27 mouse cellular contexts compared by ENCODE assay signal in genomic region chr2:28569903-28570302, GRCm38 (mm10). TPM values are rescaled to one million over a fixed set of nuclear protein-coding genes. Genes with fewer than 3 reads are reported as not detected.
DNase-seq lines count a peak whose midpoint lies in the region; ATAC-seq lines count a peak whose summit lies in the region.
"Had no signal": no experiment of that assay in that cellular context is flagged by ENCODE, and none has a peak within 500 bp of the region (broad histone marks: within the 10 kb centered on the region; RNA-seq: fewer than 3 reads in every experiment).

No protein-coding gene starts in this region.

- H3K4me2 ChIP-seq in hindbrain, embryonic 16.5 days (ENCODE audit: low read length) = no peak overlapping the region
- H3K4me2 ChIP-seq in limb, embryonic 12.5 days = no peak overlapping the region
- no peak overlapping the region for H3K4me2 ChIP-seq in midbrain, embryonic 11.5 days
- H3K4me2 ChIP-seq: embryonic facial prominence, embryonic 13.5 days; liver, embryonic 15.5 days; neural tube, embryonic 12.5 days had no signal

- peaks cover 4% of the 10 kb centered on the region for H3K4me1 ChIP-seq in hindbrain, embryonic 10.5 days (replicated peaks)
- no peaks in the 10 kb centered on the region for H3K4me1 ChIP-seq in hindbrain, embryonic 16.5 days (ENCODE audit: control insufficient read depth, insufficient read depth, low read depth, low read length)
- H3K4me1 ChIP-seq in embryonic facial prominence, embryonic 10.5 days = peaks cover 7% of the 10 kb centered on the region; the same call in 1 of the 2 replicates
- peaks cover 17% of the 10 kb centered on the region for H3K4me1 ChIP-seq in limb, embryonic 12.5 days (replicated peaks)
- no peaks in the 10 kb centered on the region for H3K4me1 ChIP-seq in midbrain, embryonic 11.5 days (ENCODE audit: control insufficient read depth, insufficient read depth, low read length)
- H3K4me1 ChIP-seq: liver, embryonic 15.5 days; neural tube, embryonic 12.5 days had no signal

- no peak overlapping the region for H3K9ac ChIP-seq in hindbrain, embryonic 16.5 days (ENCODE audit: low read depth, low read length)
- no peak overlapping the region for H3K9ac ChIP-seq in limb, embryonic 12.5 days (replicated peaks)
- no peak overlapping the region for H3K9ac ChIP-seq in midbrain, embryonic 11.5 days (ENCODE audit: low read length)
- H3K9ac ChIP-seq: embryonic facial prominence, embryonic 13.5 days; liver, embryonic 15.5 days; neural tube, embryonic 12.5 days had no signal

- peaks cover 100% of the 10 kb centered on the region for H3K36me3 ChIP-seq in hindbrain, embryonic 10.5 days
- H3K36me3 ChIP-seq in hindbrain, embryonic 16.5 days (ENCODE audit: control insufficient read depth, insufficient read depth, low read length) = peaks cover 68% of the 10 kb centered on the region
- H3K36me3 ChIP-seq in embryonic facial prominence, embryonic 10.5 days (replicated peaks) = peaks cover 100% of the 10 kb centered on the region
- peaks cover 100% of the 10 kb centered on the region for H3K36me3 ChIP-seq in limb, embryonic 12.5 days
- H3K36me3 ChIP-seq in midbrain, embryonic 11.5 days (ENCODE audit: control insufficient read depth, insufficient read depth, low read length) = peaks cover 42% of the 10 kb centered on the region

- WGBS in hindbrain, embryonic 10.5 days = 76% methylated on average over 3 of the region's 3 CpGs
- 73% methylated on average over 2 of the region's 3 CpGs for WGBS in hindbrain, embryonic 16.5 days
- 59% methylated on average over 3 of the region's 3 CpGs for whole genome bisulfite sequencing in embryonic facial prominence, embryonic 10.5 days
- 14% methylated on average over 2 of the region's 3 CpGs for WGBS in limb, embryonic 12.5 days
- 62% methylated on average over 2 of the region's 3 CpGs for WGBS in midbrain, embryonic 11.5 days

- no peaks in the 10 kb centered on the region for H3K9me3 ChIP-seq in hindbrain, embryonic 10.5 days
- H3K9me3 ChIP-seq in hindbrain, embryonic 16.5 days (ENCODE audit: control insufficient read depth, low read length) = no peaks in the 10 kb centered on the region
- H3K9me3 ChIP-seq in embryonic facial prominence, embryonic 10.5 days = no peaks in the 10 kb centered on the region
- no peaks in the 10 kb centered on the region for H3K9me3 ChIP-seq in limb, embryonic 12.5 days
- H3K9me3 ChIP-seq in midbrain, embryonic 11.5 days (ENCODE audit: control insufficient read depth, low read length) = no peaks in the 10 kb centered on the region
- H3K9me3 ChIP-seq: embryonic facial prominence, embryonic 13.5 days; liver, embryonic 15.5 days; megakaryocyte, embryonic 14.5 days; neural tube, embryonic 12.5 days had no signal

- H3K27ac ChIP-seq in hindbrain, embryonic 10.5 days = no peak overlapping the region
- H3K27ac ChIP-seq in hindbrain, embryonic 16.5 days (ENCODE audit: low read depth, low read length) = no peak overlapping the region
- H3K27ac ChIP-seq in embryonic facial prominence, embryonic 10.5 days (replicated peaks) = no peak overlapping the region; the same call in 1 of the 2 replicates
- peak overlapping the region; percentile 67 for H3K27ac ChIP-seq in limb, embryonic 12.5 days
- H3K27ac ChIP-seq in midbrain, embryonic 11.5 days (ENCODE audit: low read depth, low read length) = no peak overlapping the region
- H3K27ac ChIP-seq: hindbrain, postnatal 0 days; liver, embryonic 15.5 days; neural tube, embryonic 12.5 days had no signal

- ATAC-seq in hindbrain, embryonic 16.5 days = no peak
- ATAC-seq in limb, embryonic 12.5 days (ENCODE audit: insufficient number of reproducible peaks, insufficient read depth, low FRiP score, low TSS enrichment, low read depth) = no peak
- no peak for ATAC-seq in midbrain, embryonic 11.5 days (ENCODE audit: low FRiP score)
- ATAC-seq: activated CD4-positive, CD25-positive, alpha-beta regulatory T cell, adult 4 months; hindbrain, postnatal 0 days; Patski had no signal

- DNase-seq in hindbrain, embryonic 10.5 days (ENCODE audit: low spot score) = peak; percentile 20
- DNase-seq in embryonic facial prominence, embryonic 10.5 days (ENCODE audit: low spot score) = peak; percentile 30
- peak; percentile 31 for DNase-seq in lung, postnatal 36 days
- DNase-seq in cerebellum, adult 8-10 months = no peak
- DNase-seq in midbrain, embryonic 11.5 days (ENCODE audit: low spot score, missing footprints) = no peak
- DNase-seq in layer of hippocampus, postnatal 10 days (ENCODE audit: low spot score in 2 of 2) = no peak
- DNase-seq: adrenal gland, postnatal 36 days; cerebellum, adult 2 months; gastrocnemius, postnatal 14 days; kidney, adult 18-20 months; kidney, postnatal 36 days; layer of hippocampus, adult 9-11 months had no signal

- no peaks in the 10 kb centered on the region for H3K27me3 ChIP-seq in hindbrain, embryonic 10.5 days (ENCODE audit: insufficient read depth, poor library complexity, severe bottlenecking)
- no peaks in the 10 kb centered on the region for H3K27me3 ChIP-seq in hindbrain, embryonic 16.5 days (replicated peaks; ENCODE audit: control insufficient read depth, insufficient read depth, low read length)
- no peaks in the 10 kb centered on the region for H3K27me3 ChIP-seq in embryonic facial prominence, embryonic 10.5 days (replicated peaks; ENCODE audit: low read depth, poor library complexity, severe bottlenecking)
- H3K27me3 ChIP-seq in limb, embryonic 12.5 days = no peaks in the 10 kb centered on the region
- no peaks in the 10 kb centered on the region for H3K27me3 ChIP-seq in midbrain, embryonic 11.5 days (ENCODE audit: control insufficient read depth, insufficient read depth, low read length)
- H3K27me3 ChIP-seq: embryonic facial prominence, embryonic 13.5 days; liver, embryonic 15.5 days; megakaryocyte, embryonic 14.5 days; neural tube, embryonic 12.5 days; Patski had no signal

- H3K4me3 ChIP-seq in hindbrain, embryonic 10.5 days = no peak overlapping the region
- no peak overlapping the region for H3K4me3 ChIP-seq in hindbrain, embryonic 16.5 days (ENCODE audit: low read length)
- no peak overlapping the region for H3K4me3 ChIP-seq in embryonic facial prominence, embryonic 10.5 days
- no peak overlapping the region for H3K4me3 ChIP-seq in limb, embryonic 12.5 days (replicated peaks)
- no peak overlapping the region for H3K4me3 ChIP-seq in midbrain, embryonic 11.5 days (ENCODE audit: low read depth, low read length)
- H3K4me3 ChIP-seq: embryonic facial prominence, embryonic 13.5 days; liver, embryonic 15.5 days; megakaryocyte, embryonic 14.5 days; neural tube, embryonic 12.5 days had no signal

RNA-seq across cellular contexts. Expression of gene Cel, which starts 6.7 kb away (rescaled TPM):
- polyA plus RNA-seq in hindbrain, embryonic 10.5 days (2016; fragmentation: Nextera tagmentation; extraction: Ambion mirVana) = not detected in 2 replicates
- polyA plus RNA-seq in hindbrain, embryonic 16.5 days (2015; fragmentation: Nextera tagmentation; extraction: Ambion mirVana) = not detected in 2 replicates
- not detected in 2 replicates for polyA plus RNA-seq in embryonic facial prominence, embryonic 10.5 days (2016; fragmentation: Nextera tagmentation; extraction: Ambion mirVana)
- not detected in 2 replicates for polyA plus RNA-seq in limb, embryonic 12.5 days (2016; fragmentation: Nextera tagmentation; extraction: Ambion mirVana)
- polyA plus RNA-seq in midbrain, embryonic 11.5 days (2014; fragmentation: Nextera tagmentation; extraction: Ambion mirVana) = 0.07 TPM in 1 of 2 replicates, not detected in the other
- total RNA-seq in layer of hippocampus, postnatal 10 days (2021) = not detected
- total RNA-seq: adrenal gland, postnatal 36 days; gastrocnemius, postnatal 14 days; heart, adult 8-10 months; heart, postnatal 25 days; hindbrain, postnatal 0 days; left cerebral cortex, postnatal 25 days had no signal
- polyA plus RNA-seq: activated CD4-positive, CD25-positive, alpha-beta regulatory T cell, adult 4 months; C2C12; embryonic facial prominence, embryonic 13.5 days; forebrain, embryonic 11.5 days; hindbrain, postnatal 0 days; neural tube, embryonic 12.5 days; Patski had no signal

RNA-seq across cellular contexts. Expression of gene Gtf3c5, which starts 13.6 kb away (rescaled TPM):
- 59.8 and 61.0 TPM in 2 replicates for polyA plus RNA-seq in hindbrain, embryonic 10.5 days (2016; fragmentation: Nextera tagmentation; extraction: Ambion mirVana)
- 39.5 and 44.1 TPM in 2 replicates for polyA plus RNA-seq in hindbrain, embryonic 16.5 days (2015; fragmentation: Nextera tagmentation; extraction: Ambion mirVana)
- 57.9 and 61.4 TPM in 2 replicates for polyA plus RNA-seq in embryonic facial prominence, embryonic 10.5 days (2016; fragmentation: Nextera tagmentation; extraction: Ambion mirVana)
- 56.7 and 59.1 TPM in 2 replicates for polyA plus RNA-seq in limb, embryonic 12.5 days (2016; fragmentation: Nextera tagmentation; extraction: Ambion mirVana)
- 38.8 and 40.5 TPM in 2 replicates for polyA plus RNA-seq in midbrain, embryonic 11.5 days (2014; fragmentation: Nextera tagmentation; extraction: Ambion mirVana)
- 10 to 100 TPM; 19.2 to 19.5 TPM for total RNA-seq in layer of hippocampus, postnatal 10 days (2021)

RNA-seq across cellular contexts. Expression of gene Gfi1b, which starts 51.9 kb away (rescaled TPM):
- polyA plus RNA-seq in hindbrain, embryonic 10.5 days (2016; fragmentation: Nextera tagmentation; extraction: Ambion mirVana) = 3.4 and 4.7 TPM in 2 replicates
- polyA plus RNA-seq in hindbrain, embryonic 16.5 days (2015; fragmentation: Nextera tagmentation; extraction: Ambion mirVana) = not detected in 2 replicates
- 2.7 and 3.9 TPM in 2 replicates for polyA plus RNA-seq in embryonic facial prominence, embryonic 10.5 days (2016; fragmentation: Nextera tagmentation; extraction: Ambion mirVana)
- 0.55 and 2.2 TPM in 2 replicates for polyA plus RNA-seq in limb, embryonic 12.5 days (2016; fragmentation: Nextera tagmentation; extraction: Ambion mirVana)
- 2.8 and 3.3 TPM in 2 replicates for polyA plus RNA-seq in midbrain, embryonic 11.5 days (2014; fragmentation: Nextera tagmentation; extraction: Ambion mirVana)
- not detected for total RNA-seq in layer of hippocampus, postnatal 10 days (2021)
- total RNA-seq: adrenal gland, postnatal 36 days; gastrocnemius, postnatal 14 days; heart, postnatal 25 days; hindbrain, postnatal 0 days; left cerebral cortex, postnatal 25 days had no signal
- polyA plus RNA-seq: C2C12; frontal cortex, adult 2 months; hindbrain, postnatal 0 days; Patski had no signal

RNA-seq across cellular contexts. Expression of gene Ralgds, which starts 57.0 kb away (rescaled TPM):
- polyA plus RNA-seq in hindbrain, embryonic 10.5 days (2016; fragmentation: Nextera tagmentation; extraction: Ambion mirVana) = 48.5 and 67.5 TPM in 2 replicates
- polyA plus RNA-seq in hindbrain, embryonic 16.5 days (2015; fragmentation: Nextera tagmentation; extraction: Ambion mirVana) = 75.0 and 84.9 TPM in 2 replicates
- 36.7 and 44.2 TPM in 2 replicates for polyA plus RNA-seq in embryonic facial prominence, embryonic 10.5 days (2016; fragmentation: Nextera tagmentation; extraction: Ambion mirVana)
- polyA plus RNA-seq in limb, embryonic 12.5 days (2016; fragmentation: Nextera tagmentation; extraction: Ambion mirVana) = 42.7 and 54.7 TPM in 2 replicates
- polyA plus RNA-seq in midbrain, embryonic 11.5 days (2014; fragmentation: Nextera tagmentation; extraction: Ambion mirVana) = 45.8 and 48.8 TPM in 2 replicates
- total RNA-seq in layer of hippocampus, postnatal 10 days (2021) = 100 to 1,000 TPM; 155 to 158 TPM

Comparison
In these comparisons a context has a peak if more than half of its experiments do, and no peak if none do; other contexts are left out.
1. DNase-seq: peak in hindbrain, embryonic 10.5 days (single experiment), embryonic facial prominence, embryonic 10.5 days (single experiment) and lung, postnatal 36 days (single experiment); none in cerebellum, adult 8-10 months (single experiment), midbrain, embryonic 11.5 days (single experiment) and layer of hippocampus, postnatal 10 days (0 of 2).